Mouse (Mus musculus) hindbrain, embryonic 16.5 days (tissue): ENCODE data around the gene Btbd11. TPM values are rescaled to one million over a fixed set of nuclear protein-coding genes. Genes with fewer than 3 reads are reported as not detected.

Source experiments
- ATAC-seq: fragments of 200-750 bp; cut with Nextera tagmentation; 2 replicates; pipeline ENCODE4 v1.8.0; 2017; ENCODE audit warnings: moderate TSS enrichment, moderate library complexity
- H3K27ac ChIP-seq: fragments of 300-500 bp; sonication (generic); 2 replicates; pipeline ENCODE4 v1.5.1; 2014; ENCODE audit warnings: low read depth, mild to moderate bottlenecking, control low read depth, low read length, moderate library complexity
- H3K27me3 ChIP-seq: fragments of 300-500 bp; sonication (generic); replicated peaks from 2 replicates; pipeline ENCODE4 v1.6.1; 2014; ENCODE audit warnings: low read length; ENCODE audit not compliant: control insufficient read depth, insufficient read depth
- H3K36me3 ChIP-seq: fragments of 300-500 bp; sonication (generic); 2 replicates; pipeline ENCODE4 v1.6.1; 2014; ENCODE audit warnings: mild to moderate bottlenecking, low read length, moderate library complexity, mixed read lengths; ENCODE audit not compliant: control insufficient read depth, insufficient read depth
- H3K4me1 ChIP-seq: fragments of 300-500 bp; sonication (generic); 2 replicates; pipeline ENCODE4 v1.6.1; 2014; ENCODE audit warnings: low read depth, low read length; ENCODE audit not compliant: control insufficient read depth, insufficient read depth
- H3K4me2 ChIP-seq: fragments of 300-500 bp; sonication (generic); 2 replicates; pipeline ENCODE4 v1.6.1; 2014; ENCODE audit warnings: mild to moderate bottlenecking, low read length, control low read depth, moderate library complexity
- H3K4me3 ChIP-seq: fragments of 300-500 bp; sonication (generic); 2 replicates; pipeline ENCODE4 v1.5.1; 2014; ENCODE audit warnings: mild to moderate bottlenecking, low read length, control low read depth, moderate library complexity
- H3K9ac ChIP-seq: fragments of 300-500 bp; sonication (generic); 2 replicates; pipeline ENCODE4 v1.6.1; 2014; ENCODE audit warnings: low read depth, mild to moderate bottlenecking, control low read depth, low read length, moderate library complexity
- H3K9me3 ChIP-seq: fragments of 300-500 bp; sonication (generic); 2 replicates; pipeline ENCODE4 v1.6.1; 2014; ENCODE audit warnings: mild to moderate bottlenecking, low read length, moderate library complexity; ENCODE audit not compliant: control insufficient read depth
- WGBS: fragments of 180-500 bp; shearing (Covaris S2); extraction: QIAGEN DNeasy Blood & Tissue Kit; methylation state at CpG from one replicate; pipeline ENCODE4 v1.1.7; 2014; 5-methylcytosine and 5-hydroxymethylcytosine counted together
- polyA plus RNA-seq: library from polyadenylated mRNA; unstranded; fragments of >200 nt; fragmentation: Nextera tagmentation; extraction: Ambion mirVana; gene quantifications from 2 replicates; pipeline ENCODE4 v1.2.1, GENCODE M21; 2015

Btbd11 gene
- polyA plus RNA-seq, 1 experiment from 2014 or later, result 25.4 TPM

DNA sequence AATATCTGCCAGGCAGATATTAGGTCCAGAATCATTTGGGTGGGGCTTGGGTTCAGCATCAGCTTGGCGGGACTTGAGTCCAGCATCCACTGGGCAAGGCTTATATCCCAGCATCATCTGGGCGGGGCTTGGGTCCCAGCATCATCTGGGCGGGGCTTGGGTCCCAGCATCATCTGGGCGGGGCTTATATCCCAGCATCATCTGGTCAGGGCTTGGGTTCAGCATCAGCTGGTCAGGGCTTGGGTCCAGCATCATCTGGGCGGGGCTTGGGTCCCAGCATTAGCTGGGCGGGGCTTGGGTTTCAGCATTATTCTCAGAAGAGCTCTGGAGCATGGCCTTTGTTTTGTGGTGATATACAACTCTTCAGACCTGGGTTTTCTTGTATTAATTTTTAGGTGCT is 6.4 kb downstream of the Btbd11 start:
- Histone ChIP-seq H3K4me2 (no peak overlapping the region), H3K27ac (no peak overlapping the region), H3K27me3 (no peaks in the 10 kb centered on the region), H3K4me3 (no peak overlapping the region), H3K9me3 (no peaks in the 10 kb centered on the region), H3K9ac (no peak overlapping the region), H3K36me3 (no peaks in the 10 kb centered on the region), H3K4me1 (peaks cover 33% of the 10 kb centered on the region)
- 71% methylated on average over 6 of the region's 6 CpGs for WGBS
- ATAC-seq, result no peak

DNA sequence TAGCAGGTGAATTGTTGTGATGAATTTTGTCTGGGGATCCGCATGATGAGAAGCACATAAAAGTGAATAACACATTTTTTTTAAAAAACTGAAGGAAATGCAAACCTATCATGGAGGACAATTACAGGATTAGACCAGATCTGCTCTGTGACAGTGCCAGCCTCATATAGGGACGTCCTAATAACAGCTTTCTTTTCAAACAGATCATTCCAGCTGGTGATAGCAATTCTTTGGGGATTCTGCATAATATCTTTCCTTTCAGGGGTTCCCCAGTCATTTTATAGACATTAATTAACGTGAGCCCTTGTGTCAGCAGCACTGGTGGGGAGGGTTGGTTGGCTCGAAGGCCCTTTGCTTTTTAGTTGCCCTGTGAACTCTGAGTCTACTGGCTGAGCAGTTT is 7.9 kb downstream of the Btbd11 start:
- H3K9ac ChIP-seq, result no peak overlapping the region
- WGBS, result 34% methylated on average over 4 of the region's 4 CpGs

DNA sequence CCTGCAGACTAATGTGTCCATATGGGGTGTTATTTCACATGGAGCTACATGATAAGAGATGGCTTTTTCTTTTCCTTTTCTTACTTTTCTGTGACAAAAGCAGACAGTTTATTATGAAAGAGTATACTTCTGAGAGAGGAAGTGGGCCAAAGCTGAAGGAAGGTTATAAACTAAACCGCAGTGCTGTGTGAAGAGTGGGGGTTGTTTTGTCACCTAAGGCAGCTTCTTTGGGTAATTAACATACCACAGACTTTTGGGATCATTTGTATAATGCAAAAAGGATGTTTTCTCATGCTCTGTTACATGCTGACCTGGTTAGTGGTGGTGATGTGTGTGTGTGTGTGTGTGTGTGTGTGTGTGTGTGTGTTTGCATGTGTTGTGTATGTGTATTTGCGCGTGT is 24.5 kb downstream of the Btbd11 start:
- H3K4me2 ChIP-seq, result no peak overlapping the region
- H3K4me1 ChIP-seq, result no peaks in the 10 kb centered on the region
- ATAC-seq, result no peak
- H3K9ac ChIP-seq, result no peak overlapping the region
- no peaks in the 10 kb centered on the region for H3K27me3 ChIP-seq
- no peak overlapping the region for H3K4me3 ChIP-seq
- H3K27ac ChIP-seq, result no peak overlapping the region
- H3K36me3 ChIP-seq, result no peaks in the 10 kb centered on the region
- WGBS, result 92% methylated on average over 3 of the region's 3 CpGs
- H3K9me3 ChIP-seq, result no peaks in the 10 kb centered on the region

More for the DNA sequence above, 7.9 kb downstream of the Btbd11 start:
- Histone ChIP-seq H3K27me3 (no peaks in the 10 kb centered on the region), H3K27ac (no peak overlapping the region), H3K4me1 (peaks cover 19% of the 10 kb centered on the region), H3K4me3 (no peak overlapping the region), H3K36me3 (no peaks in the 10 kb centered on the region), H3K9me3 (no peaks in the 10 kb centered on the region), H3K4me2 (no peak overlapping the region)
- no peak for ATAC-seq

DNA sequence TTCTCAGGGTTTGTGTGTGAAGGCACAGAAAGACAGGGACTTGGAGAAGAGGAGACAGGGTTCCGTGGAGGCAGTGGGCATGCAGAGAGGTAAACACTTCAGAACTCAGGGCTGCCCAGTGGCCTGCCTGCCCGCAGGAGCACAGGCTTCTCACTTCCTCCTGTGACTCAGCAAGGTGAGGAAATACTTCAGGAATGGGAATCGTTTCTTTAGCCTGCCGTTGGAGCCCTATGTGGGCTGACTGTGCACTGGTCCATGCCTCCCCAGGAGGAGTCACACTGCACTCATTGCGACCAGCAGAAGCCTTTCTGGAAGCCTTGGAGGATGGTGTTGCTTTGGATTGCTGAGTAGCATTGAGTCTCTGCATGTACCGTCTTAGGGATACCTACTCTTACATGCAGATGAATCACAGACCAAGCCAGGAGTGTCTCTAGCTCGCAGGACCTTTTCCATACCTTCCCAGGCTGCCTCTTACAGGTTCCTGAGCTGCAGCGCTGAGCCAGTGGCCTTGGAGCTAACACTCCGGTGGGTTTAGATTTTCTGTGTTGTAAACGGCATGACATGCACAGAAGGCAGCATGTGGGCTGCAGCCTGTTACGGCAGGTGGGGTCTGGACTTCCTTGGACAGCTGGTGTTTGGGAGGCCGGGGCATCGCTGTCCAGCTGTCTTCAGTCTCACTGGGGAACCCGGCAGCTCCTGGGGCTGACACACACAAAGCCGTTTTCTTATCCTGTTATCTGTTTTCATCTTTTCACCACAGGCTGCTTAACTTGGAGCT is 34.4 kb downstream of the Btbd11 start:
- WGBS, result 46% methylated on average over 15 of the region's 15 CpGs
- H3K36me3 ChIP-seq, result no peaks in the 10 kb centered on the region
- ATAC-seq, result peak; percentile 75
- H3K9me3 ChIP-seq, result no peaks in the 10 kb centered on the region
- H3K9ac ChIP-seq, result no peak overlapping the region
- no peak overlapping the region for H3K4me2 ChIP-seq
- no peaks in the 10 kb centered on the region for H3K27me3 ChIP-seq
- H3K4me3 ChIP-seq, result no peak overlapping the region
- H3K27ac ChIP-seq, result peak overlapping the region; percentile 56
- H3K4me1 ChIP-seq, result peaks cover 7% of the 10 kb centered on the region

DNA sequence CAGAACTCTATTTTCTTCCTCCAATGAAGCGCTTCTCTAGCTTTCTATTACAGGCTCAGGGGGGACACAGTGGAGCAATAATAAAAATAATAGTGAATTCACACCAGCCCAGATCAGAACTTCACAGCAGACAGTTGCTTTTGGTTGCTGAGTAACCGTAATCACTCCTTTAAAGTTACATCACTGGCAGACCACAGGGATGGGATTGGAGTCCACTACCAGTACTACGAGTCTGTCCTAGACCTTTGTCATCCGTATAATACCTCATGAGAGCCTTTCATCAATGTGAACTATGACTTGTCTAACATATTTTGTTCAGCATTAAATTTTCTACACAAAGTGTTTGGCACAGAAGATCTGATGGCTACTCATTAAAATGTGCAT is 35.0 kb downstream of the Btbd11 start:
- Histone ChIP-seq H3K9me3 (no peaks in the 10 kb centered on the region), H3K4me1 (peaks cover 7% of the 10 kb centered on the region), H3K4me2 (no peak overlapping the region), H3K27ac (peak overlapping the region; percentile 2; the same call in 1 of the 2 replicates), H3K9ac (no peak overlapping the region), H3K27me3 (no peaks in the 10 kb centered on the region), H3K36me3 (no peaks in the 10 kb centered on the region), H3K4me3 (no peak overlapping the region)
- 48% methylated on average over 4 of the region's 4 CpGs for WGBS
- ATAC-seq, result no peak; the same call in 1 of the 2 replicates

DNA sequence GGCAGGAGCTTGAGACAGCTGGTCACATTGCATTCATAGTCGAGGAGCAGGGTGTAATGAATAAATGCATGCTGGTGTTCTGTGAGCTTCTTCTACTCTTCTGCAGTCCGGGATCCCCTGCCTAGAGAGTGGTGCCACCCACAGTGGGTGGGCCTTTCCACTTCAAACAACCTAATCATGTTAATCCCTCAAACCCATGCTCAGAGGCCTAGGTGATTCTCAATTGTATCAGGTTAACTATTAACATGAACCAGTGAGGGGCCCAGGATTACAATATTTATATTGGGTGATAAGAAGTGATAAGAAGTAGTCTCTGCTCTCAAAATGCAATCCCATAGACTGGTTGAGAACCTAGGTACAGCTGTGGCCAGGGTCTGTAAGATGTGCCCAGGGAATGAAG is 39.1 kb downstream of the Btbd11 start:
- no peak overlapping the region for H3K27ac ChIP-seq
- no peak overlapping the region for H3K4me2 ChIP-seq
- H3K9ac ChIP-seq, result no peak overlapping the region
- no peaks in the 10 kb centered on the region for H3K36me3 ChIP-seq
- WGBS, result 68% methylated on average over 2 of the region's 2 CpGs
- no peaks in the 10 kb centered on the region for H3K27me3 ChIP-seq
- H3K4me1 ChIP-seq, result peaks cover 5% of the 10 kb centered on the region
- no peak overlapping the region for H3K4me3 ChIP-seq
- no peaks in the 10 kb centered on the region for H3K9me3 ChIP-seq
- no peak for ATAC-seq

DNA sequence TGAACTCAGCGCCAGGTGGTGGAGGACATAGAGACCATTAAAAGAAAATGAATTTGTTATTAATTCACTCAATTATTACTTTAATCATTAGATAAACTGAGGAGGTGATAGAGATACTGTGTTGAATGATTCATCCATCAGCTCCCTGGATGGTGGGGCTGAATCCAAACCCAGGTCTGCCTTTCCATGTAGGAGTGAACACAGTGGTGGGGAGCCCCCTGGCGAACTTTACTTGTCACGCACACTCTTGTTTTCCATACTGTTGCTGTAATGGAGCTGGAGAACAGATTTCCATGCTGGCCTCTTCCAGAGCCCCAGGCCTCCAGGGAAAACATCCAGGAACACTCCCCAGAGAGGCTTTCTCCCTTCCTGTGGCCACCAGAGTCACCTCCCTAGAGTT is 50.6 kb downstream of the Btbd11 start:
- no peaks in the 10 kb centered on the region for H3K27me3 ChIP-seq
- no peak overlapping the region for H3K27ac ChIP-seq
- no peak overlapping the region for H3K4me2 ChIP-seq
- H3K9ac ChIP-seq, result no peak overlapping the region
- no peak for ATAC-seq
- no peak overlapping the region for H3K4me3 ChIP-seq
- H3K36me3 ChIP-seq, result no peaks in the 10 kb centered on the region
- WGBS, result 83% methylated on average over 3 of the region's 3 CpGs
- H3K4me1 ChIP-seq, result no peaks in the 10 kb centered on the region
- H3K9me3 ChIP-seq, result no peaks in the 10 kb centered on the region; the same call in 1 of the 2 replicates

DNA sequence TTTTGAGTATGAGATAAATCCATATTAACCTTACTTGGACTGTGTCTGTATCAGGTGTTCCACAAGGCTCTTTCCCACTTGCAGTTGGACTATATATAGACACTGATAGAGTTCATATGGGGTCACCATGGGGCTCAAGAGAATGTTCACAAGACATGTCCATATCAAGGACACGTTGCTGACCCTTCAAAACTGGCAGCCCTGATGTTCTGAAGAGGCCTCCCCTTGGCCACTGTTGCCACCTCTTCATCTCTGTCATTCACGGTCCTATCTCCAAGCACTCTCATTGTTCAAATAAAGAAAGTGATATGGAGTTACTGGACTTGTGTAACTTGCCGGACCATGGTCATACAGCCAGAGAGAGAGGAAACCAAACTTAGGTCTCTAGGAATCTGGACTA is 56.8 kb downstream of the Btbd11 start:
- no peak overlapping the region for H3K4me2 ChIP-seq
- no peak overlapping the region for H3K27ac ChIP-seq
- 87% methylated on average over 3 of the region's 3 CpGs for WGBS
- H3K4me3 ChIP-seq, result no peak overlapping the region
- ATAC-seq, result no peak
- no peak overlapping the region for H3K9ac ChIP-seq
- H3K9me3 ChIP-seq, result no peaks in the 10 kb centered on the region
- H3K4me1 ChIP-seq, result no peaks in the 10 kb centered on the region; the same call in 1 of the 2 replicates
- no peaks in the 10 kb centered on the region for H3K36me3 ChIP-seq
- no peaks in the 10 kb centered on the region for H3K27me3 ChIP-seq

DNA sequence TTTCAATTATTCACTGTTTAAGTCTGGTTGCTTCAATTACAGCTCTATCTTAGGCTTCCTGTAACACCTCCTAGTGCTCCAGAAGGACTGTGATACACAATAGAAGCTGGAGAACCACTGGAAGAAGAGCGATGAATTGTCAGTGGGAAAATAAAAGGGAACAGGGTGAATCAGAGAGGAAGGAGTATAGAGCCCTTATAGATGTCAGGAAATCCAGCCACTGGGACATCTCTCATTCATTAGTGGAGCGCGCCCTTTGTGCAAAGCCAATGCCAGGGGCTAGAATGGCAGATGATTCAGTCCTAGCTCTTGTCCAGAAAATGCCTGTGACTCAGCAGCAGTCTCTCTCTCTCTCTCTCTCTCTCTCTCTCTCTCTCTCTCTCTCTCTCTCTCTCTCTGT is 59.3 kb downstream of the Btbd11 start:
- Histone ChIP-seq H3K27me3 (no peaks in the 10 kb centered on the region), H3K4me1 (no peaks in the 10 kb centered on the region; the same call in 1 of the 2 replicates), H3K27ac (no peak overlapping the region), H3K36me3 (no peaks in the 10 kb centered on the region), H3K9me3 (no peaks in the 10 kb centered on the region), H3K4me3 (no peak overlapping the region), H3K9ac (no peak overlapping the region), H3K4me2 (no peak overlapping the region)
- no peak for ATAC-seq
- WGBS, result 90% methylated on average over 3 of the region's 3 CpGs
